Mouse (Mus musculus) E14TG2a.4 (cell line): ENCODE measurements around the gene Itk.

Experiments
- CTCF ChIP-seq: conservative IDR thresholded peaks from 2 replicates; pipeline ENCODE4 v1.5.1; 2014; ENCODE audit warnings: low read length
- NANOG ChIP-seq: IDR thresholded peaks from 2 replicates; pipeline ENCODE4 v1.6.1; 2014; ENCODE audit warnings: borderline replicate concordance, low read length, mixed read lengths
- POU5F1 ChIP-seq: IDR thresholded peaks from 2 replicates; pipeline ENCODE4 v1.6.1; 2014; ENCODE audit warnings: low read length, borderline replicate concordance

DNA sequence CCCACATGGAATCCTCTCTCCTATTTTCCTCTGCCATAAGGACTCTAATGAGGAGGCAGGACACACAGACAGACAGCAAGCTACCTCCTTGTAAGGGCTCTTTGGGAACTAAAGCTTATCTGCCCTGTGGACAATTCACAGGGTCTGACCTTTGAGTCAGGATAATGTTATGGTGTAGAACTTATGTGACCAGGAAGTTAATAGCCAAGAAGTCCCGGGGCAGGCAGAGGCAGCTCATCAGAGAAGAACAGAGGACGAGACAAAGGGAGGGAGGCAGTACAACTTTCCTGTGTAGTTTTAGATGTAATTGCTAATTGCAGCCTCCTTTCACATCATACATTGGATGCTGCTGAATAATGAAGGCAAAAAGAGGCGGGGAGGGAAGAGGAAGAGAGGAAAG is 1.3 kb upstream of the Itk start:
- no peak for TF ChIP-seq CTCF
- TF ChIP-seq POU5F1 = no peak
- TF ChIP-seq NANOG = no peak
